Mouse (Mus musculus) pancreas, adult 10 weeks (tissue): ENCODE data around the gene Psap. TPM values are rescaled to one million over a fixed set of nuclear protein-coding genes. Genes with fewer than 3 reads are reported as not detected.

Experiments
- polyA plus RNA-seq: library from polyadenylated mRNA; stranded (reverse); fragments of 350-450 nt; fragmentation: Illumina TruSeq; extraction: RNeasy Lipid Tissue Mini Kit (QIAGEN cat#74804); gene quantifications from one replicate; pipeline ENCODE4 v1.2.3, GENCODE M21; 2015; ENCODE audit warnings: low read depth, low replicate concordance; ENCODE audit not compliant: insufficient read depth

Psap gene
- polyA plus RNA-seq: 149 TPM

DNA sequence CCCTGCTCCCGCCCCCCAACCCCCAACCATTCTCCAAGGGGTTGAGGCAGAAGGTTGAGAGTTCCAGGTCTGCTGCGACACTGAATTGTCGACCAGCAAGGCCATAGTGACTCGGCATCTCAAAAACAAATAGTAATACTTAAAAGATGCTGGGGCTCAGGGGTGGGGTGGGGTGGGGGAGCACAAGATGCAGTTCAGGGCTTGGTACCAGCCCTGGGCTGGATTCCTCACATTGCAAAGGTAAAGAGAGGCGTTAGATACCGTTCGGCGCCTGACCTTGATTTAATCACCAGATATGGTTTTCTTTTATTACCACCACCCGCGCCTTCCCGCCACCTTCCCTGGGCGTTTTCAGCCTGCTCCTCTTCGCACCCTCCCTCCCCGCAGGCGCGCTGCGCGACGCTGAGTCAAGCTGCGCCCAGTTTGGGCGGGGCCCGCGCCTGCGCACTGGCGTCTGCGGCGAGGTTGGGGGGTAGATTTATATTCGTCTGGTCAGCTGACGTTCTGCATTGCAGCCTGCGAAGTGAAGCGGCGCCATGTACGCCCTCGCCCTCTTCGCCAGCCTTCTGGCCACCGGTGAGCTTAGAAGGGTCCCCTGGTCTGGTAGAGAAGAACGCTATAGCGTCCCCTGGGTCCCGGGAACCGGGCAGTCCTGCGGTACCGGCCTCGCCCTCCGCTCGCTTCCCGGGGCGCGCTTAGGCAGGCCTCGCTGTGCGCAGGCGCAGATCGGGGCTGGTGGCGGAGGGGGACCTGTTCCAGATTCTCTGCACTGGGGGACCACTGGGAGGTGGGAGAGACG lies at the start of gene Psap:
TSS of gene Psap (plus strand) at position 421 of the 799 bp plus-strand sequence.

GRCm38 (mm10) chr10:60346701-60347405 lies 69.4 kb downstream of the Psap start, which contains the start of gene Vsir:
TSS of gene Vsir (plus strand) at chr10:60346851.

Other genes with a start within 250 kb of the Psap start
- gene Spock2, start 171.4 kb upstream of the Psap start, polyA plus RNA-seq: 18.0 TPM
- gene Chst3, start 58.4 kb upstream of the Psap start, polyA plus RNA-seq: 0.26 TPM
- gene Vsir, start 69.2 kb downstream of the Psap start, polyA plus RNA-seq: 4.8 TPM
- not detected for gene Gm17455, start 122.1 kb downstream of the Psap start, polyA plus RNA-seq